Mouse (Mus musculus): Measurements from ENCODE around the gene Hjurp. TPM values are rescaled to one million over a fixed set of nuclear protein-coding genes. Genes with fewer than 3 reads are reported as not detected.

Gene Hjurp
- total and polyA plus RNA-seq, 3 experiments: 67.6 to 80.8 (median 69.8) TPM

DNA sequence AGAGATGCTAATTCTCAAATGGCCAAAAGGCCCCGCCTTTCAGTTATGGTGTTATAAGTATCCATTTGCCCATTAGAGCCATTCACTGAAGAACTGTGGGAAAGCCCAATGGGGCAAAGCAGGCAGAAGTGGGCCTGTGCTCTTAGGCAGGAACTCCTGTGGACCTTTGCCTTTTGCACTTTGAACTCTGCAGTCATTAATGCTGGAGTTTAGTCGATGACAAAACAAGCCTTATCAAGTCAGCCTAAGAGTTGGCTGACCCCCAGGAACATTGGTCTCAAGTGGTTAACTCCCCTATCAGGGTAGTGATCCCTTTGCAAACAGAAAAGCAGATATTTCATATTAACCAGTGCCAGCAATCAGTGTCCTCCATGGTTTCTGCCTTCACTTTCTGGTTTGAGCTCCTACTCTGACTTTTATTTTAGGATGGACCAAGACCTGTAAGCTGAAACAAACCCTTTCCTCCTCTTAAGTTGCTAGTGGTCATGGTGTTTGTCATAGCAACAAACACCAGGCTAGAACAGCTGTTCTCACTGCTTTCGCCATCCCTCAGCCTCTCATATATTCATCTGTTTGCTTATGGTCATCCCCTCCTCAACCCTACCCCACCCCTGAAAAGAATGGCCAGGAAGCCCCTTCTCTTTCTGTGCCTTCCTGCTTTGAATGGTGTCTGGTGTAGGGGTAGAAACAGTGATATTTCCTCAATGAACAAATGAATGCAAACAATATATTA is 10.8 kb upstream of the Hjurp start:
- in situ Hi-C loops (cut with MboI; ENCODE audit: low pct_ligation_motif_present, low pct_unique_long_range_greater_than_20kb, low sequenced_read_pairs): loop anchor here (10.0 to 25.0 kb wide), 2 partner anchors 153 to 326 kb away; partner anchors contain the start of gene Ugt1a6a

DNA sequence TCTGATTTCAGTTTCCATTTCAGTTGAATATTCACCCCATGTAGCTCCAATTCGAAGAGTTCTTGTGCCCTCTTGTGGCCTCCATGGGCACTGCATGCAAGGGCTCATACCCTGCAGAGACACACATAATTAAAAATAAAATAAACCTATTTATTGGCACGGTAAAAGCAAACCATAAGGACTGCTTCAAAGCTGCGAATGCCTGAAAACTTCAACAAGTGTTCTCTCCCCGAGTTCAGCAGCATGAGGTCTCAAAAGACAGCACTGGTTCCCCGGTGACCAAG is 10.2 kb upstream of the Hjurp start:
- H3K4me2 ChIP-seq (ENCODE audit: insufficient read depth, low read depth, poor library complexity, severe bottlenecking): no peak overlapping the region
- H3K4me3 ChIP-seq (replicated peaks in 1 of 3; ENCODE audit: low read depth in 2 of 3, low read length in 2 of 3, poor library complexity in 1 of 3): no peak overlapping the region
- H3K27ac ChIP-seq (ENCODE audit: insufficient read depth, low read depth): no peak overlapping the region
- H3K79me2 ChIP-seq (replicated peaks; ENCODE audit: control insufficient read depth, extremely low read depth, insufficient read depth, poor library complexity, severe bottlenecking): no peaks in the 10 kb centered on the region
- dilution Hi-C loops (cut with MboI; ENCODE audit: extremely low pct_ligation_motif_present, extremely low pct_unique_long_range_greater_than_20kb, low sequenced_read_pairs): no loop called here
- H3K36me3 ChIP-seq (replicated peaks in 1 of 2; ENCODE audit: control insufficient read depth in 1 of 2, insufficient read depth in 1 of 2, low read length in 1 of 2): no peaks in the 10 kb centered on the region
- peak; percentile 91 for DNase-seq (ENCODE audit: extremely low read depth)
- in situ Hi-C loops (cut with MboI; ENCODE audit: low pct_ligation_motif_present, low pct_unique_long_range_greater_than_20kb, low sequenced_read_pairs): loop anchor here (10.0 to 25.0 kb wide), 2 partner anchors 153 to 325 kb away; partner anchors contain the start of gene Ugt1a6a
- no peak overlapping the region for H3K9ac ChIP-seq (ENCODE audit: insufficient read depth, low read depth)
- H3K9me3 ChIP-seq (replicated peaks; ENCODE audit: low read length): peaks cover 21% of the 10 kb centered on the region
- H3K4me1 ChIP-seq (ENCODE audit: control insufficient read depth in 1 of 2, insufficient read depth in 2 of 2): peaks cover 13 to 22% of the 10 kb centered on the region in 2 experiments
- peaks cover 69% of the 10 kb centered on the region for H3K27me3 ChIP-seq (replicated peaks)
- TF ChIP-seq POLR2AphosphoS2 (IDR thresholded peaks at IDR 0.05; ENCODE audit: low read depth, low read length) (no peak), SMC3 (IDR thresholded peaks at IDR 0.05; ENCODE audit: low read depth, low read length) (peak; percentile 93), ZC3H11A (IDR thresholded peaks at IDR 0.05; ENCODE audit: low read depth, low read length) (peak; percentile 74), USF1 (IDR thresholded peaks at IDR 0.05; ENCODE audit: low read depth, low read length) (no peak), JUN (IDR thresholded peaks at IDR 0.05; ENCODE audit: insufficient read depth, low read depth, low read length) (no peak), KAT2A (IDR thresholded peaks at IDR 0.05; ENCODE audit: insufficient replicate concordance, low read length) (no peak), NRF1 (IDR thresholded peaks at IDR 0.05; ENCODE audit: low read depth, low read length) (no peak), IRF4 (IDR thresholded peaks at IDR 0.05; ENCODE audit: low read depth, low read length) (peak; percentile 68; the same call in 1 of the 2 replicates), ZMIZ1 (IDR thresholded peaks at IDR 0.05; ENCODE audit: low read depth, low read length) (no peak), POLR2A (IDR thresholded peaks at IDR 0.05; ENCODE audit: low read depth, low read length) (no peak), SIN3A (IDR thresholded peaks at IDR 0.05; ENCODE audit: low read length) (0 out of 2 replicates have a peak, but pooled peaks have one; percentile 5), MAFK (IDR thresholded peaks at IDR 0.05; ENCODE audit: insufficient replicate concordance, low read length) (no peak), TCF12 (IDR thresholded peaks at IDR 0.05; ENCODE audit: low read depth, low read length) (no peak), MXI1 (IDR thresholded peaks at IDR 0.05; ENCODE audit: low read depth, low read length) (no peak), CTCF (conservative IDR thresholded peaks at IDR 0.05 in 1 of 2, IDR thresholded peaks at IDR 0.05 in 1 of 2; ENCODE audit: low read depth in 2 of 2, low read length in 2 of 2) (peak in 1 of 2 experiments; percentile 99; a peak in 2 of 4 replicates), BHLHE40 (IDR thresholded peaks at IDR 0.05; ENCODE audit: low read depth, low read length) (0 out of 2 replicates have a peak, but pooled peaks have one; percentile 2), E2F4 (IDR thresholded peaks at IDR 0.05; ENCODE audit: insufficient replicate concordance, low read depth, low read length) (0 out of 2 replicates have a peak, but pooled peaks have one; percentile 44), ETS1 (conservative IDR thresholded peaks at IDR 0.05; ENCODE audit: low read depth, low read length) (no peak), RAD21 (IDR thresholded peaks at IDR 0.05; ENCODE audit: low read depth, low read length) (no peak; the same call in none of the 2 replicates), MEF2A (IDR thresholded peaks at IDR 0.05; ENCODE audit: borderline replicate concordance, low read depth, low read length) (no peak; the same call in 1 of the 2 replicates), JUND (conservative IDR thresholded peaks at IDR 0.05; ENCODE audit: low read depth, low read length) (0 out of 2 replicates have a peak, but pooled peaks have one; percentile 49), GABPA (IDR thresholded peaks at IDR 0.05; ENCODE audit: insufficient replicate concordance, low read depth, low read length) (no peak), NELFE (IDR thresholded peaks at IDR 0.05; ENCODE audit: low read depth, low read length) (no peak), RCOR1 (conservative IDR thresholded peaks at IDR 0.05; ENCODE audit: low read depth, low read length) (no peak), ELF1 (IDR thresholded peaks at IDR 0.05; ENCODE audit: low read depth, low read length) (no peak), TBP (conservative IDR thresholded peaks at IDR 0.05; ENCODE audit: low read depth, low read length) (0 out of 2 replicates have a peak, but pooled peaks have one; percentile 46), MAX (IDR thresholded peaks at IDR 0.05; ENCODE audit: low read length) (peak; percentile 23; the same call in 1 of the 2 replicates), CHD2 (IDR thresholded peaks at IDR 0.05; ENCODE audit: low read length) (no peak), EP300 (IDR thresholded peaks at IDR 0.05; ENCODE audit: low read length) (no peak), HCFC1 (IDR thresholded peaks at IDR 0.05; ENCODE audit: low read depth, low read length) (no peak; the same call in 1 of the 2 replicates), ZKSCAN1 (IDR thresholded peaks at IDR 0.05; ENCODE audit: borderline replicate concordance, low read depth, low read length) (no peak)

More for the DNA sequence above, 10.8 kb upstream of the Hjurp start:
- dilution Hi-C loops (cut with MboI; ENCODE audit: extremely low pct_ligation_motif_present, extremely low pct_unique_long_range_greater_than_20kb, low sequenced_read_pairs): no loop called here
- Histone ChIP-seq H3K9me3 (replicated peaks; ENCODE audit: low read length) (peaks cover 18% of the 10 kb centered on the region), H3K4me1 (ENCODE audit: control insufficient read depth in 1 of 2, insufficient read depth in 2 of 2) (peaks cover 13 to 16% of the 10 kb centered on the region in 2 experiments), H3K27ac (ENCODE audit: insufficient read depth, low read depth) (no peak overlapping the region), H3K4me3 (replicated peaks in 1 of 3; ENCODE audit: low read depth in 2 of 3, low read length in 2 of 3, poor library complexity in 1 of 3) (no peak overlapping the region), H3K27me3 (replicated peaks) (peaks cover 63% of the 10 kb centered on the region), H3K79me2 (replicated peaks; ENCODE audit: control insufficient read depth, extremely low read depth, insufficient read depth, poor library complexity, severe bottlenecking) (no peaks in the 10 kb centered on the region), H3K4me2 (ENCODE audit: insufficient read depth, low read depth, poor library complexity, severe bottlenecking) (no peak overlapping the region), H3K36me3 (replicated peaks in 1 of 2; ENCODE audit: control insufficient read depth in 1 of 2, insufficient read depth in 1 of 2, low read length in 1 of 2) (no peaks in the 10 kb centered on the region), H3K9ac (ENCODE audit: insufficient read depth, low read depth) (no peak overlapping the region)
- TF ChIP-seq POLR2A (IDR thresholded peaks at IDR 0.05; ENCODE audit: low read depth, low read length) (no peak), E2F4 (IDR thresholded peaks at IDR 0.05; ENCODE audit: insufficient replicate concordance, low read depth, low read length) (no peak)
- no peak for DNase-seq (ENCODE audit: extremely low read depth)
